Mouse (Mus musculus) urinary bladder, adult 2 months (tissue): ENCODE measurements around the gene Iqsec3. TPM values are rescaled to one million over a fixed set of nuclear protein-coding genes. Genes with fewer than 3 reads are reported as not detected.

Experiments used
- DNase-seq: peaks from one replicate; pipeline ENCODE4 v3.0.0; 2022; ENCODE audit warnings: low spot score
- polyA plus RNA-seq: library from polyadenylated mRNA; depleted of rRNA; stranded (reverse); fragments of >200 nt; gene quantifications from 2 replicates; pipeline ENCODE4 v1.2.3, GENCODE M21; 2012

Gene Iqsec3
- polyA plus RNA-seq, 1 experiment, result 0.06 TPM

DNA sequence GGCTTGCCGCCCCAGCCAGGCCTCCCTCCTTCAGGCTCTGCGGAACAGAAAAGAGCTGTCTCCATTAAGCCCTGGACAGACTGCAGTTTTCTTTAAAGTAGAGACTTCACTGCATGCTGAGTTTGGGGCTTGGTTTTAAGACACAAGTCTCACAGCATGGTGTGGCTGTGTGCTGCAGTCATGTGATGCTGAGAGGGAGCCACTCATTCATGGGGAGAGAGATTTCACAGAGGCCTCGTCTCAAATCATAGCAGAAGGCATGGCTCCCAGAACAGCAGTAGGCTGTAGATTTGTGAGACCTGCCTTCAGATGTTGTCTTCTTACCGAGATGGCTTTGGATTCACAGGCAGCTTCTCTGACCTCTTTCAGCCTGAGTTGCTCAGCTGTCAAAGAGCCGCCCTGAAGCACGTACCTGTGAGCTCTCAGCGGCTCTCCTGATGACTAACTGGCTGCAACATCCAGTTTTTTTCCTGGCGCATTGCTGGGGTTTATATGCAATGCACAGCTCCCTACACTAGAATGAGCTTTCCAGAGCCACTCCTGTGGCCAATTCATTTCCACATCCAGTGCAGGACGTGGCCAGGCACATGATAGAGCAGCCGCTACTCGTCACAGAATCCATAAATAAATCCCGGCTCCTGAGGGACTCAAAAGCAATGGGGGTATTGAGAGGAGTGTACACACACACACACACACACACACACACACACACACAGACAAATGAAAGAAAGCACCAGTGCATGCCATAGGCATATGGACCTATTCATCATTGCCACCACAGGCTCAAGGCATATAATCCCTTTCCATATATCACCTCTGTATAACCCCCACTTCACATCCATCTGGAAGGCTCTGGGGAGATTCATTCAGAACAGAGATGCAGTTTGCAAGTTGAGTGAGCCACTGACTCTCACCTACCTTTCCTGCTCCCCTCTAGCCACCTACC is 18.7 kb downstream of the Iqsec3 start:
- no peak for DNase-seq

DNA sequence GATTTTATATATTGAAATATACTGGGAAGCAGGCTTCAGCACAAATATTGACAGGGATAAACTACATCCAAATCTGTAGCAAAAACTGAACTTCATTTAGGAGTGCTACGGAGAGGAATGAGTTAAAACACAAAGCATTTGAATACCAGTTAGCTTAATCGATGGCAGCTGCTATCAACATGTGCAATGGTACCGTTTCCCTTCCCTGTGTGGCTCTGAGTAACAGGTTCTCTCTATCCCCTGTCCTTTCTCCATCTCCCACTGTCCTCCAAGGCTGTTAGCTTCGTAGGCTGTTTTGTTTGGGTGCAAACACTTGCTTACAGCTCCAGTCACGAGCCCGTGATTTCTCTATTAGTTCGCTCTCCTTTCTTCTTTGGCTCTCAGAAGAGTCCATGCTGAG is 19.7 kb downstream of the Iqsec3 start:
- no peak for DNase-seq

DNA sequence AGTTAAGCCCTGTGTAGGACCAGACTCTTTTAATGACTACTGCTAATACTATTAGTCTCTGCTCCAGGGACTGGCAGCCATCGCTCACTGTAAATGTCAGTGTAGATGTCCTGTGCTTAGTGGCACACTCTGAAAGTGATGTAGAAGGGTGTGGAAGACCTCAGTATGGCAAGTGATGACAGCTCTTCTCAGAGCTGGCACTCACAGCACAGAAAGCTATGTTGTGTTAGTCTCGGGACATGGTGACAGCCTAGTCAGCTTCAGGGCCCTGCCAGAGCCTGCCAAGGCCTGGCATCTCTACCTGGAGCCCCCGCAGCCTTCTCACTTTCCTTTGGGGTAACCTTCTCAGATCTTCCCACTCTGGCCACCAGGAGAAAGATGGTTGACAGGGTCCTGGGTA is 21.8 kb downstream of the Iqsec3 start:
- no peak for DNase-seq

DNA sequence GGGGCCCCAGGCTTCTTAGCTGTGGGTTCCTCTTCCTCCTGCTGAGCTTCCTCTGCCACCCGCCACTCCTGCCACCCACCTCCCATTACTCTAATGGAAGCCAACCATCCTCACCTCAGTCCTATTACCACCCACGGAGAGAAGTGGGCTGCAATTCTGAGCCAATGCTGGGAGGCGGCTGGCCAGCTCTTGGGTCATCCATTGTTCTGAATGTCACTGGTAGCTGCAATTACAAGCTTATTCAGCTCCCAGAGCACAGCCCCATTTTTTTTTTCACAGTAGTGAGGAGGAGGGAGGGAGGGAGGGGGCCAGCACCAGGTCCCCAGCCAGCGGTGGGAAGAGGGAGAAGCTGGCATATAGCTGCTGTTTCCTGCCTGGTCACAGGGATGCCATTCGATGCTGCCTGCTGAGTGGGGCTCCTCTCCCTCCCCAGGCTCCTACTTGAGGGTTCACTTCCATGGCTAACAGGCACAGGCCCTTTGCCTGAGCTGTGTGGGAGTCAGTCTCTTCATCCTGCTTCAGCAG is 32.7 kb downstream of the Iqsec3 start:
- DNase-seq, result no peak

DNA sequence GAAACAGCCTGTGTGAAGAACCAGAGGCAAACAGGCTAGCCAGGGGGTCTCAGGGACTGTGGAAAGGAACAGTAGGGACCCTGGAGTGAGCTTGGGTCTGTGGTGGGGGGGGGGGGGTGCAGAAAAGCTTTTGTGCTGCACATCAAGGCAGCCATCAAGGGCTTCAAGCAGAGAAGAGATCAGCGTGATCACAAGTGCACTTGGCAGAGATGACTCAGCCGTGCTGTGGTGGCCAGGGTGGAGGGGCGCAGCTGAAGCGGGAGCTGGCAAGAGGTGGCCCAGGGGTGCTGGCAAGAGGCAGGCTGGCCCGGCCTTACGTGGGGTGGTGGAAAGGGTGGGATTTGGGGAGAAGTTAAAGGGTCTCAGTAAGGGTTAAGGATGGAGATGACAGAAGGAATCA is 48.6 kb downstream of the Iqsec3 start:
- no peak for DNase-seq

DNA sequence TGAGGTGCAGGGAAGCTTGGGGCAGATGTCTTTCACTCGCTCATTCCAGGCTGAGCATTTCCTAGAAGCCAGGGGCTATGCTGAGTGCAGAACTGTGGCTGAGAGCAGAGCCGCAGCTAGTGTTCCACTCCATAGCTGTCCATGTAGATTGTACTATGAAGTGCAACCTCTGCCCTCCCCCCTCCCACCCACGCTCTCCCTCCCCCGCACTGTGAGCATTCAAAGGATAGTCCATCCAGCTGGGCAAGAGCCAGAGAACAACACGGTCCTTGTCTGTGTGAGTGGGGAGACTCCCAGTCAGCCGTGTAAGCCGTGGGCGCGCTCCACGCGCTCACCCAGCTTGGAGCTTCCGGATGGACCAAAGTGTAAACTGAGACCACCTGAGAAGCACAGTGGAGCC is 49.1 kb downstream of the Iqsec3 start:
- DNase-seq, result no peak

DNA sequence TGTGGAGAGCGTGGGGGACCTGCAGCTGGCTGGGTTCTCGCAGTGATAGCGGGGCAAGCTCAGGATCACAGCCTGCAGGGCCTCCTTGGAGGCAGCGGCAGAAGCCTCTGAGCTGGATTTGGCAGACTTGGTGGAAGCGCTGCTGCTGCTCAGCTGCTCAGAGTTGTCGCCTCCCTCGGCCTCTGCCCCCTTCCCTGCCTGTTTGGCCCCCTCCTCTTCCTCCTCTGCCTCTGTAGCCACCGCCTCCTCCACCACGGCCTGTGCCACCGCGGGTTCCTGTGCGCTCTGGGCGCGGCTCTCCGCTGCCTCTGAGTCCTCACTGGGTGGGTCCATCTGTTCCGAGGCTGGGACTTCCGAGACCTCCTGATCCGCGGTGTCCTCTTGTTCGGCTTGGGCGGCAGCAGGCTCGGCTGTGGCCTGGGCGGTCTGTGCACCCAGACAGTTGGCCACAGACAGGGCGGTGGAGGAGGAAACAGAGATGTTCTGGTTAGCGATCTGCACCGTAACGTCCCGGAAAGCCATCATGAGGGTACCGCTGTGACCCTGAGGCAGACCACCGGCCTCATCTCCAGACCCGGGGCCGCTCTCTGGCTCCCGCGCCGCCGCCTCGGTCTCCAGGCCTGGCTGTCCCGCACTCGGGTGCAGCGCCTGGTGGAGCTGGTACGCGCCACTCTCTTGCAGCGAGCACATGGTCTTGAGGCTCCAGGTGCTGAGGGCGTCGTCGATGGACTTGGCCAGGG is 60.8 kb downstream of the Iqsec3 start:
- DNase-seq, result no peak

DNA sequence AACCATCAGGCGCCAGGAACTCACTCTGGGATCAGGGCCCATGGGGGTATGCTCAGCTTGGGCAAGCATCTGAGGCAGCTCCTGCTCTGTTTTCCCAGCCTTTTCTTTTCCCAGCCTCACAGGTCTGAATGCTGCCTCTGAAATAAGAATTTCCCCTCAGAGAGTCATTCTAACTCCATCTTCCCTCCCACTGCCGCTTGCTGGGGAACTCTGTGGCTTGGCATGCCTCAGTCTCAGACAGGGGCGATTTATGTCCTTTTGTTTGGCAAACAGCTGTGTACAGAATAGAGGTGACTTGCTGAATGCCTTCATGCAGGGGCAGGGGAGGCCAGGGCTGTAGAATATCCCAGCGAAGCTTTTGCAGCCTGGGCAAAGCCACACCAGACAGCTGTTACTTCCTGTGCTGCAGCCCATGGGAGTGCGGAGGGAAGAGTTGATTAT is 65.9 kb downstream of the Iqsec3 start:
- no peak for DNase-seq

DNA sequence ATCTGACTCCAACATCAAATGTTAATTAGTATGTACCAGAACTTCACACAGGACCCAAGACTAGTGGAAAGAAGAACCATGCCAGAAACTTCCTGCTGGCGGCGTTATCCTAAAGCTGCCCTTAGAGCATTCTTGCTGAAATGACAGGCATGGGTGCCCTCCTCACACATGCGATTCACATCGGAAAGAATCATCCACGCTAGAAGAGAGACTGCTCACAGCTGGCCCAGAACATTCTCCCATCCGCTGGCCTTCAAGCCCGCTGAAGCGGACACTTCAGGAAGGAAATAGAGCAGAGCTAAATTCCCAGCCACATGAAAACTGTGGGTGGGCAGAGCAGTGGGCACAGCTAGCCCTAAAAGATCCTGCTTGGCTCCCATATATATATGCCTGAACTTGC is 68.2 kb downstream of the Iqsec3 start:
- DNase-seq, result no peak

DNA sequence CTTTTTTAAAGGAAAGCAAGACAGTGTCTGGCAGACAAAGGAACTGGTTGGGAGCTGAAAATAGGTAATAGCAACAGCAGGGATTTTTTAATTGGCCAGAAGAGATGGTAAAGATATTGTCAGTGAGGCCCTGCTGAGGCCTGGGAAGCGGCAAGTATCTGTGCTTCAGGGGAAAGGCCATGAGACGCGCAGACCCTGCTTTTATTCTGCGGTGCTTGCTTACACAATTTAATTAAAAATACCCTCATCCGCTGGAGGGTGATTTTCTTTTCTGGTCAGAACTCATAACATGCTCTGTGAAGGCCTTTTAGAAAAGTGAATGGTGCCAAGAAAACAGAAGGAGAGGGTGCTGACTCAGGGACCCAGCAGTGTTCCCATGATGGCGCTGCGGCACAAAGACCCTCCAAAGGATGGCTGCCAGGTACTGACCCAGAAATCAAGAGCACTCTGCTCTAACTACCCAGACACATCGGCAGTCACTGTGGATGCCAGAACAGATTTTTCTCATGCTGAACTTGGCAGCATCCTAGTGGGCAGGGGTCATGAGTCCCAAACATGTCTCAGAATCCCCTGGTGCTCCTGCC is 70.7 kb downstream of the Iqsec3 start:
- DNase-seq, result no peak

DNA sequence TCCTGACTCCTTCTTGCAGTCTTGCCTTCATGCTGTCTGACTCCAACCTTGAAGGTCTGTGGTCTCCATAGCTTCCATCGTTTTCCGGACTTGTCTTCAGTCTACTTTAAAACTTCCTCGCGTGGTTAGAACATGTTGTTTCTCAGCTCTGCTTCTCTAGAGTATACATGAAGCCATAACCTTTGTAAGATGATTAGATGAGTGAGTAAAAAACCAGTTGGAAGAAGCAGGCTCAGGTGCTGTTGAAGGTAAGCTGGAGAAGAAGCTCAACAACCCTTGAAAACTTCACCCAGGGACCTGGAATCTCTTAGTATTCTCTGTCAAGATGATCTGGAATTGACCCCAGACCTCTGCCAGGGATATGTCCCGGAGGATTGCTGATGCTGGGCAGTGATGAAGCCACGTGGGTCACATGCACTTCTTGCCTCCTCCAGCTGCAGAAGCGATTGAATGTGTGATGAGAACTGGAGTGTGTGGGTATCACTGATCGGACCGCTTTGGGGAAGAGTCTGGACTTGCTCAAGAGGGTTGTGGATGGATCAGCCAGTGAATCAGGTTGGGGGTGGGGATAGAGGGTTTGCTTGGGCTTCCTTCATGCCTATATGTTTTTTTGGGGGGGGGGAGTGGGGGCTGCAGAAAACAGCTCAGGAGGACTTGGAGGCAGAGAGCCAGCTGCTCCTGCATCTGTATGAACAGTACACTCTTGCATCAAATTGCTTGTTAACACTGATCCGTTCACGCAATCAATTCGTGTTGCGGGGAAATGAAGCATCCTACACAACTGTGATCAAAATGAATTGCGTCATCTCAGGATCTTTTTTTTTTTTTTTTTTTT is 71.4 kb downstream of the Iqsec3 start:
- DNase-seq, result no peak

DNA sequence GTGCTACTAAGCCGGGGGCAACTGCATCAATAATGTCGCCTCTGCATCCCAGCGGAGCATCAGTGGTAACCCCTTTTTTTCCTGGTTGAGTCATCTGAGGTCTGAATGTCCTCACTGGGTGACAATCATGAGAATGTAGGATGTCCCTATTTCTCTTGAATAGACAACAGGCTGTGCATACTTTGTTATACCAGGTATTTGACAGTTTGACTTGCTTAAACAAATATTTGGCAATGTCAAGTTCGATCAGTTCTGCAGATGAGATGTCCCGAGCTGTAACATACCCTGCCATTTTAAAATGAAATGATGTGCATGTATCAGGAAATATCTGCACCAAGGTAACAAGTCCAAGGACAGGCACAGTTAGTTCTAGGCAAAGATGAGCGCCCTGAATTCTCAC is 72.3 kb downstream of the Iqsec3 start:
- DNase-seq, result no peak

DNA sequence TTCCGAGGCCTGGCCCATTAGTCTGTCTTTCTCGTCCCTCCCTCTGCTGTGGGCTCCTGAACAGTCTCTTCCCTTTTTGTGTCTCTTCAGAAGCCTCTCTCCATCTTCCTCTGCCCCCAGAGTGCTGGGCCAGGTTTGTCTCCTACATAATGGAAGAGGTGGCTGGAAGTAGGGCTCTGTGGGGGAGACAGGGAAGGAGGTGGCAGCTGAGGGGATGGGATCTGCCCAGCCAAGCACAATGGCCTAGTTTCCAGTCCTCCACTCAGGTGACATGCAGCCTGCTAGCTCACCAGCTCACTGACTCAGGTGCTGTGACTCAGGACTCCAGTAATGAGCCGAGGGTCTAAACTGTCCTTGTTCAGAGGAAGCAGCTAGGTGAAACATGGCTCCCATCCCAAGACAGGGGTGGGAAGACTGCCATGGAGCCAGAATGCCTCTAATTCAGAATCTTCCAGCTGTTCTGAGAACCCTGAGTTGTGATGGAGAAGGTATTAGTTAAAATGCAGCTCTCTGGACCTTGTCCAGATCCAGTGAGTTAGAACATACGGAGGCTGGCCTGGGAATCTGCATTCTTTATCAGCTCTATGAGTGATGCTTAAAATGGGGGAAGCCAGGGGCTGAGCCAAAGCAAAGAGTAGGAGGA is 80.7 kb downstream of the Iqsec3 start:
- no peak for DNase-seq

DNA sequence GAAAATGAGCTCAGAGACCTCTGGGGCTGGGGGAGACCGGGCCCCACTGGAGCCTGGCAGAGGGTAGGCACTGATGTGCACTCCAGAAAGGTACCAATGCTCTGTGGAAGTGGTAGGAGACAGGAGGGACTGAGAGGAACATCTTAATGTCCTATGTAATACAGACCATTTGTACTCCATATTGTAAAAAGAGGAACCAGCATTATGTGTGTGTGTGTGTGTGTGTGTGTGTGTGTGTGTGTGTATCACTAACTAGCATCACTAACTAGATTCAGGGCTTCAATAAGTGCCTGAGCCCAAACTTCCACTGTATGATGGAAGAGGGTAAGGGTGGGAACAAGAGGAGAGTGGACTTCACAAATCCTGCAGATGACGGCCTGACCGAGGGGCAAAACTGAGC is 88.1 kb downstream of the Iqsec3 start:
- no peak for DNase-seq

DNA sequence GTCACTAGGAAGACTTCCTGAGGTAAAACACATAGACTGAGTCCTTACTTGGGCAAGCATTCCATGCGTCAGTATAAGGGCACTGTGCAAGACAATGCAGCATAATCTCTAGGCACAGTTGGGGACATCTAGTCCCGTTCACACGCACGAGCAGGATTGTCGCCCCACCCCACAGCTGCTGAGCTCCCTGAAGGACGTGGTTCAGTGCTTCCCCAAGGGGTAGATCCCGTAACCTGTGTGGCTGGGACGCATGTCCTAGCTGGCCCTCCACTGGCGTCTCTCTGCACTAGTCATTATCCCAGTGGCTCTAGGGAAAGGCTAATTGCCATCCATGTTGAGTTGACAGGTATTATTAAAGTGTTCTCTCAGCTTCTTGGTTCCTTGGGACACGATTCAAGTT is 91.4 kb downstream of the Iqsec3 start:
- DNase-seq, result no peak

DNA sequence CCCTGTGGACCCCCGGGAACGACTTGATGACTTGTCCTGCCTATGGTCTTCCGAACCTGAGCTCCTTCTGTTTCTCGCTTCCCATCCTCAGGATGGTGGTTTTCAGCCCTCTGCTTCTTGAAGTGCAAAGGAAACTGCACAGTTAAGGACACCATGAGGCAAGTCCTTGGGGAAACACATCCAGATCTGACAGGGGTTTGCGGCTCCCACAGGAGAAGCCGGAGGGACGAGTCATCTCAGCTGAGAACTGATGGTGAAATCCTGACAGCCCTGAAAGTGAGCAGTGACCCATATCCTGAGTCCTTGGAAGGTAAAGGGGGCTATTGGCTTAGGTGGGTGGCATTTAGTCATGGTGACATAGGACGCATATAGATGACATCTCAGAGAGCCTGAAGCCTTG is 92.9 kb downstream of the Iqsec3 start:
- no peak for DNase-seq

DNA sequence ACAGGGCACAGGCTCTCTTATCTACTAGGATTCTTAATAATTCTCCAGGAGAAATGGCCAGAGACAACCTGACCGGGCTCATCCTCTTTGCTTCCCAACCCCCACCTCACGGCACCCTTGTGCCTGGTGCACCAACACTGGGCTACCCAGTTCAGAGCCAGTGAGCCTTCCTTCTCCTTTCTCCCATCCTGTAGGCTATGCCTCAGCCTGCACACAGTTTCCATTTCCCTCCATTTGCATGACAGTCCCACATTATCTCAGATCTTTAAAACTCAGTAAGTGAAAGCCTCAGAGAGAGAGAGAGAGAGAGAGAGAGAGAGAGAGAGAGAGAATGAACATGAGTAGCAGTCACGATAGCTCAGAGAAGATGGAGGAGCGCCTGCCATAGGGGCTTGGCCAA is 95.2 kb downstream of the Iqsec3 start:
- no peak for DNase-seq

DNA sequence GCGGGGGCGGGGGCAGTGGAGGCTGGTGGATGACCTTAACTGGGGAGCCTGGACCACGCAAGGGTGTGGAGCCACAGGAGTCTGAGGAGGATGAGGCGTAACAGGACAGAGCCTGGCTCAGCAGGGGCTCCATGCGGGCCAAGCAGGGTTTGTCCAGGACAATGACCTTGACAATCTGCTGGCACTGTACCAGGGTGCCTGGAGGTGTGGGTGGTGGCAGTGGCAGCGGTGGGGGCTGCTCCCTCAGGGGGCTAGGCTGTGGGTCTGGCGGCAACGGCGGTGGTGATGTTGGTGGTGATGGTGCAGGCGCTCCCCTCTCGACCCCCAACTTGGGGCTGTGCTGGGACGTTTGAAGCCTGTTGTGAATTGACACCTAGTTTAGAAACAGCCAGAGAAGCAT is 97.3 kb downstream of the Iqsec3 start:
- DNase-seq, result no peak

DNA sequence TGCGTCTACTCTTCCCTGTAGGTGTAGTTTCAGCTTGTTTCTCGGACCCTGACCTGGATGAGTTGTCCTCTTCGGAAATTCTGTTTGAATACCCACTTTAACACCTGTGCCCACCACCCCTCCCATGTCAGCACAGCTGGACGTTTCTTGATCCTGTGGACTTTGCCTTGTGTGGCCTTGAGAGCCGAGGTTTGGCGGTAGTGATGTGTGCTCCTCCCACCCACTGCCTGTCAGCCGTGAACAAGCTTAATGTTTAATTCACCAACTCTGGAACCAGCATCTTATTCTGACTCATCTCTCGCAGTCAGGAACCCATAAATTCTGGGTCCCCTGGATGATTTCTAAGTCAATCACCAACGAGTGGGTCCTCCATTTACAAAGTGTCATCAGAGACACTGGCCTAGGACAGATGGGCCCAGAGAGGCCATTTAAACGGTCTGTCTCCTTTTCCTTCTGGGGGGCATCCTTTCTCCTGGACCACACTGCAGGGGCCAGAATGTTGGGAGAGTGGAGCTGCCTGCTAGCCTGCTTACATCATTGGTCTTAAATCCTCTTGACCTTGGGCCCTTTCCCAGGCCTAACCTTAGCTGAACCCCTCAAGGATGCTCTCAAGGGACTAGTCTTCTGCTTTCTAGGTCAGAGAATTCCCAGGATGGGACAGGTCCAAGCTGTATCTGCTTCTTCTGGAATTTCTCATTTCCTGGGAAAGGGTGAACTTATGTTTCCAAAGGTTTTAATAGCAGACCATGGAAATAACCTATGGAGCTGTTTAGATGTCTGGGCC is 102.1 kb downstream of the Iqsec3 start:
- DNase-seq, result no peak

DNA sequence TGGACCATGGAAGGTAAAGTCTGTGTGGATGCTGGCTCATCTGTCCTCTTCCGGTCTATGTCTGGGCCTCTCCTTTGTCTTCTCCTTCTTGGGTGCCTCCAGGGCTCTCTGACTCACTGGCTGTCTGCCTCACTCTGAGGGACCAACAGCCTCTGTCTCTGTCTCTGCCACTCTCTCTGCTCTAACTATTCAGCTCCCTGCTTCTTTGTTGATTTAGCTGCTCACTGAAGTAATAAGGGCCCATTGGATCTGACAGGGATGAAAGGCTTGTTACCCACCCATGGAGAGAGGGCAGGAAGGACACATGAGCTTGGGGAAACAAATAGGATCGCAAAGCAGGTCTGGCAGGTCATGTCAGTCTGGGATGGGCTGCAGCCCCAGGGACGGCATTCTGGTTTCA is 106.4 kb downstream of the Iqsec3 start:
- DNase-seq, result no peak
